Mouse (Mus musculus) hindbrain, embryonic 14.5 days (tissue): ENCODE data around the gene Xrcc3. TPM values are rescaled to one million over a fixed set of nuclear protein-coding genes. Genes with fewer than 3 reads are reported as not detected.

Experiments
- ATAC-seq: fragments of 200-750 bp; cut with Nextera tagmentation; 2 replicates; pipeline ENCODE4 v1.8.0; 2017; ENCODE audit warnings: moderate number of reproducible peaks, mild to moderate bottlenecking, moderate TSS enrichment, moderate library complexity; ENCODE audit not compliant: low FRiP score
- DNase-seq: peaks from one replicate; pipeline ENCODE4 v3.0.0-alpha.2; 2015; ENCODE audit warnings: low spot score
- H3K27ac ChIP-seq: fragments of 300-500 bp; sonication (generic); 2 replicates; pipeline ENCODE4 v1.5.1; 2014; ENCODE audit warnings: mild to moderate bottlenecking, moderate library complexity
- H3K27me3 ChIP-seq: fragments of 300-500 bp; sonication (generic); 2 replicates; pipeline ENCODE4 v1.6.1; 2014; ENCODE audit warnings: mild to moderate bottlenecking, low read length, mixed read lengths; ENCODE audit not compliant: control insufficient read depth, insufficient read depth
- H3K36me3 ChIP-seq: fragments of 300-500 bp; sonication (generic); replicated peaks from 2 replicates; pipeline ENCODE4 v1.6.1; 2014; ENCODE audit not compliant: control insufficient read depth, insufficient read depth
- H3K4me1 ChIP-seq: fragments of 300-500 bp; sonication (generic); replicated peaks from 2 replicates; pipeline ENCODE4 v1.6.1; 2014; ENCODE audit warnings: antibody characterized with exemption, low read length, mixed read lengths; ENCODE audit not compliant: control insufficient read depth, insufficient read depth
- H3K4me2 ChIP-seq: fragments of 300-500 bp; sonication (generic); replicated peaks from 2 replicates; pipeline ENCODE4 v1.6.1; 2014; ENCODE audit warnings: mild to moderate bottlenecking, moderate library complexity
- H3K4me3 ChIP-seq: fragments of 300-500 bp; sonication (generic); replicated peaks from 2 replicates; pipeline ENCODE4 v1.5.1; 2014; ENCODE audit warnings: mild to moderate bottlenecking, low read length
- H3K9ac ChIP-seq: fragments of 300-500 bp; sonication (generic); 2 replicates; pipeline ENCODE4 v1.6.1; 2014
- H3K9me3 ChIP-seq: fragments of 300-500 bp; sonication (generic); 2 replicates; pipeline ENCODE4 v1.6.1; 2016; ENCODE audit warnings: low read length; ENCODE audit not compliant: control insufficient read depth
- WGBS: fragments of 180-500 bp; shearing (Covaris S2); extraction: QIAGEN DNeasy Blood & Tissue Kit; methylation state at CpG from one replicate; pipeline ENCODE4 v1.1.7; 2014; 5-methylcytosine and 5-hydroxymethylcytosine counted together
- polyA plus RNA-seq: library from polyadenylated mRNA; unstranded; fragments of >200 nt; fragmentation: Nextera tagmentation; extraction: Ambion mirVana; gene quantifications from 2 replicates; pipeline ENCODE4 v1.2.1, GENCODE M21; 2014

Gene Xrcc3
- polyA plus RNA-seq, 1 experiment from 2014 or later, result 3.1 TPM

GRCm38 (mm10) chr12:111791474-111792104 is 22.1 kb downstream of the Xrcc3 start:
- DNase-seq, result no peak
- no peak overlapping the region for H3K4me3 ChIP-seq
- peaks cover 99% of the 10 kb centered on the region for H3K36me3 ChIP-seq
- H3K9ac ChIP-seq, result no peak overlapping the region
- peak overlapping the region; percentile 49; the same call in 1 of the 2 replicates for H3K27ac ChIP-seq
- H3K4me1 ChIP-seq, result no peaks in the 10 kb centered on the region
- no peaks in the 10 kb centered on the region for H3K9me3 ChIP-seq
- H3K4me2 ChIP-seq, result no peak overlapping the region
- H3K27me3 ChIP-seq, result no peaks in the 10 kb centered on the region
- no peak for ATAC-seq
- 79% methylated on average over 13 of the region's 13 CpGs for WGBS

GRCm38 (mm10) chr12:111790631-111791030 is 23.0 kb downstream of the Xrcc3 start:
- no peak overlapping the region for H3K4me3 ChIP-seq
- 91% methylated on average over 7 of the region's 7 CpGs for WGBS
- H3K27me3 ChIP-seq, result no peaks in the 10 kb centered on the region
- H3K4me2 ChIP-seq, result no peak overlapping the region
- H3K36me3 ChIP-seq, result peaks cover 99% of the 10 kb centered on the region
- no peak for DNase-seq
- no peak for ATAC-seq
- no peaks in the 10 kb centered on the region for H3K9me3 ChIP-seq
- H3K9ac ChIP-seq, result no peak overlapping the region
- no peaks in the 10 kb centered on the region for H3K4me1 ChIP-seq
- no peak overlapping the region for H3K27ac ChIP-seq

- Histone ChIP-seq H3K27me3 (no peaks in the 10 kb centered on the region), H3K9me3 (no peaks in the 10 kb centered on the region), H3K4me2 (no peak overlapping the region), H3K4me1 (no peaks in the 10 kb centered on the region), H3K9ac (no peak overlapping the region), H3K27ac (no peak overlapping the region), H3K36me3 (peaks cover 99% of the 10 kb centered on the region), H3K4me3 (no peak overlapping the region)
- no peak for DNase-seq
- 97% methylated on average over 5 of the region's 5 CpGs for WGBS
- ATAC-seq, result no peak
These were observed 23.6 kb downstream of the Xrcc3 start for GRCm38 (mm10) chr12:111790090-111790489.

- H3K4me3 ChIP-seq, result no peak overlapping the region
- no peaks in the 10 kb centered on the region for H3K27me3 ChIP-seq
- no peak for ATAC-seq
- no peak overlapping the region for H3K27ac ChIP-seq
- H3K4me2 ChIP-seq, result no peak overlapping the region
- H3K4me1 ChIP-seq, result no peaks in the 10 kb centered on the region
- DNase-seq, result no peak
- no peak overlapping the region for H3K9ac ChIP-seq
- 94% methylated on average over 6 of the region's 6 CpGs for WGBS
- peaks cover 99% of the 10 kb centered on the region for H3K36me3 ChIP-seq
- no peaks in the 10 kb centered on the region for H3K9me3 ChIP-seq
These were observed 26.7 kb downstream of the Xrcc3 start for GRCm38 (mm10) chr12:111787015-111787414.

- Histone ChIP-seq H3K27me3 (no peaks in the 10 kb centered on the region), H3K9me3 (no peaks in the 10 kb centered on the region), H3K36me3 (peaks cover 99% of the 10 kb centered on the region), H3K9ac (no peak overlapping the region), H3K4me1 (no peaks in the 10 kb centered on the region), H3K27ac (no peak overlapping the region), H3K4me3 (no peak overlapping the region), H3K4me2 (no peak overlapping the region)
- no peak for DNase-seq
- 77% methylated on average over 12 of the region's 15 CpGs for WGBS
- ATAC-seq, result no peak
These were observed 28.5 kb downstream of the Xrcc3 start for GRCm38 (mm10) chr12:111785174-111785573.

GRCm38 (mm10) chr12:111779544-111779943 is 34.1 kb downstream of the Xrcc3 start:
- H3K4me3 ChIP-seq, result no peak overlapping the region
- H3K27me3 ChIP-seq, result no peaks in the 10 kb centered on the region
- no peak overlapping the region for H3K27ac ChIP-seq
- no peak for ATAC-seq
- WGBS, result 94% methylated on average over 1 of the region's 1 CpGs
- H3K9me3 ChIP-seq, result no peaks in the 10 kb centered on the region
- H3K4me2 ChIP-seq, result no peak overlapping the region
- H3K4me1 ChIP-seq, result no peaks in the 10 kb centered on the region
- no peak for DNase-seq
- peaks cover 98% of the 10 kb centered on the region for H3K36me3 ChIP-seq
- no peak overlapping the region for H3K9ac ChIP-seq

- Histone ChIP-seq H3K27me3 (no peaks in the 10 kb centered on the region), H3K9me3 (no peaks in the 10 kb centered on the region), H3K4me2 (no peak overlapping the region), H3K4me1 (no peaks in the 10 kb centered on the region), H3K27ac (no peak overlapping the region), H3K9ac (no peak overlapping the region), H3K4me3 (no peak overlapping the region), H3K36me3 (peaks cover 99% of the 10 kb centered on the region)
- DNase-seq (no peak), ATAC-seq (no peak)
- WGBS, result 94% methylated on average over 13 of the region's 13 CpGs
These were observed 35.8 kb downstream of the Xrcc3 start for GRCm38 (mm10) chr12:111777919-111778318.

- WGBS, result 54% methylated on average over 15 of the region's 15 CpGs
- H3K4me3 ChIP-seq, result no peak overlapping the region
- no peak overlapping the region for H3K4me2 ChIP-seq
- ATAC-seq (no peak), DNase-seq (no peak)
- H3K9ac ChIP-seq, result no peak overlapping the region
- no peaks in the 10 kb centered on the region for H3K27me3 ChIP-seq
- H3K4me1 ChIP-seq, result peaks cover under 1% of the 10 kb centered on the region; the same call in 1 of the 2 replicates
- no peaks in the 10 kb centered on the region for H3K9me3 ChIP-seq
- peaks cover 81% of the 10 kb centered on the region for H3K36me3 ChIP-seq
- H3K27ac ChIP-seq, result no peak overlapping the region
These were observed 38.8 kb downstream of the Xrcc3 start for GRCm38 (mm10) chr12:111774845-111775244.

GRCm38 (mm10) chr12:111774156-111774555 is 39.5 kb downstream of the Xrcc3 start:
- no peak for ATAC-seq
- Histone ChIP-seq H3K4me2 (no peak overlapping the region), H3K4me3 (no peak overlapping the region), H3K4me1 (peaks cover 8% of the 10 kb centered on the region; the same call in 1 of the 2 replicates), H3K9ac (no peak overlapping the region), H3K27me3 (no peaks in the 10 kb centered on the region), H3K9me3 (no peaks in the 10 kb centered on the region), H3K36me3 (peaks cover 74% of the 10 kb centered on the region), H3K27ac (no peak overlapping the region)
- WGBS, result 94% methylated on average over 16 of the region's 16 CpGs
- no peak for DNase-seq

GRCm38 (mm10) chr12:111770651-111771050 is 43.0 kb downstream of the Xrcc3 start:
- Histone ChIP-seq H3K36me3 (peaks cover 40% of the 10 kb centered on the region), H3K9me3 (no peaks in the 10 kb centered on the region), H3K4me3 (no peak overlapping the region), H3K4me1 (peaks cover 24% of the 10 kb centered on the region), H3K27me3 (no peaks in the 10 kb centered on the region), H3K4me2 (no peak overlapping the region), H3K27ac (no peak overlapping the region), H3K9ac (no peak overlapping the region)
- no peak for ATAC-seq
- 87% methylated on average over 10 of the region's 10 CpGs for WGBS
- DNase-seq, result no peak
